Comparison of ENCODE assay signal across 9 mouse cellular contexts in the genomic region with DNA sequence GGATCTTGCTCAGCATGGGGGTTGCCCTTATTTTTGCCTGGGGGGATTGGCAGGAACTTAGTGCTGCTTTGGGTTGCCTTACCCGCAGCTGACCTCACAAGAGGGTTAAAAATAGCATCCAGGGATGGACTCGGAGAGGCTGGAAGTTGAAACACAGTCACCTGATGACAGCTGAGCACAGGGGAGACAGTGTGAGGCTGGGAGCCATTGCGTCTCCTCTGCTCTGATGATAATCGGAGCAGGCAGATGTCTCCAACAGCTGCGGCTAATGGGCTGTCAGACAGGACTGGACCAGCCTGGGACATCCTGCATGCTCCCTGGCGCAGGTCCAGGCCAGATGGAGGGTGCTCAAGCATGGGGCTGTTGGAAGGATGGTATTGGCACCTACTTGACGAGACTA.
DNase-seq lines count a peak whose midpoint lies in the region; ATAC-seq and TF ChIP-seq lines count a peak whose summit lies in the region.
"Had no signal": no experiment of that assay in that cellular context is flagged by ENCODE, and none has a peak within 500 bp of the region (broad histone marks: within the 10 kb centered on the region; RNA-seq: fewer than 3 reads in every experiment).

No protein-coding gene starts in this region.

- no peaks in the 10 kb centered on the region for H3K9me3 ChIP-seq in neural tube, embryonic 14.5 days (ENCODE audit: control insufficient read depth, low read length)
- H3K9me3 ChIP-seq in neural tube, embryonic 15.5 days (replicated peaks), result no peaks in the 10 kb centered on the region
- H3K9me3 ChIP-seq in kidney, embryonic 14.5 days (ENCODE audit: control insufficient read depth, low read length), result no peaks in the 10 kb centered on the region
- H3K9me3 ChIP-seq: stomach, embryonic 15.5 days had no signal

- 13% methylated on average over 7 of the region's 7 CpGs for WGBS in cerebellum, adult 2 months
- 40% methylated on average over 7 of the region's 7 CpGs for WGBS in neural tube, embryonic 14.5 days
- WGBS in neural tube, embryonic 15.5 days, result 51% methylated on average over 7 of the region's 7 CpGs
- WGBS in kidney, embryonic 14.5 days, result 58% methylated on average over 7 of the region's 7 CpGs

- no peak for TF ChIP-seq CTCF in cerebellum, adult 2 months (IDR thresholded peaks at IDR 0.05; ENCODE audit: borderline replicate concordance, insufficient read depth, low read depth, low read length)

- no peak overlapping the region for H3K27ac ChIP-seq in cerebellum, adult 2 months (ENCODE audit: insufficient read depth, low read length)
- H3K27ac ChIP-seq in neural tube, embryonic 14.5 days (ENCODE audit: low read depth, low read length), result no peak overlapping the region
- no peak overlapping the region for H3K27ac ChIP-seq in neural tube, embryonic 15.5 days (replicated peaks)
- no peak overlapping the region for H3K27ac ChIP-seq in kidney, embryonic 14.5 days (ENCODE audit: low read depth, low read length)
- H3K27ac ChIP-seq: stomach, embryonic 15.5 days had no signal

- ATAC-seq in neural tube, embryonic 14.5 days (ENCODE audit: low read depth), result peak; percentile 60; the same call in 1 of the 2 replicates
- no peak; the same call in 1 of the 2 replicates for ATAC-seq in neural tube, embryonic 15.5 days (ENCODE audit: low FRiP score)
- ATAC-seq in kidney, embryonic 14.5 days (ENCODE audit: low FRiP score, low TSS enrichment), result peak; percentile 3; the same call in 1 of the 2 replicates

- no peak overlapping the region for H3K9ac ChIP-seq in neural tube, embryonic 14.5 days (replicated peaks; ENCODE audit: low read depth, low read length)
- no peak overlapping the region for H3K9ac ChIP-seq in neural tube, embryonic 15.5 days (replicated peaks)
- H3K9ac ChIP-seq in kidney, embryonic 14.5 days (ENCODE audit: low read depth, low read length), result no peak overlapping the region
- H3K9ac ChIP-seq: stomach, embryonic 15.5 days had no signal

- no peak for TF ChIP-seq POLR2A in cerebellum, adult 2 months (IDR thresholded peaks at IDR 0.05; ENCODE audit: borderline replicate concordance, insufficient read depth, low read length)

- H3K36me3 ChIP-seq in neural tube, embryonic 14.5 days (ENCODE audit: control insufficient read depth, insufficient read depth, low read length), result no peaks in the 10 kb centered on the region
- no peaks in the 10 kb centered on the region for H3K36me3 ChIP-seq in neural tube, embryonic 15.5 days
- no peaks in the 10 kb centered on the region for H3K36me3 ChIP-seq in kidney, embryonic 14.5 days (ENCODE audit: control insufficient read depth, insufficient read depth, low read length)
- H3K36me3 ChIP-seq: stomach, embryonic 15.5 days had no signal

- DNase-seq in cerebellum, postnatal 25 days, result peak; percentile 18 to 40
- no peak for DNase-seq in cerebellum, adult 2 months
- DNase-seq in skeletal muscle tissue, adult 2 months (ENCODE audit: low read depth, low spot score), result peak; percentile 4
- no peak for DNase-seq in layer of hippocampus, postnatal 14 days (ENCODE audit: low spot score in 2 of 2)
- no peak for DNase-seq in right cerebral cortex, adult 18-20 months

- H3K4me3 ChIP-seq in cerebellum, adult 2 months (replicated peaks; ENCODE audit: insufficient read depth, low read depth, low read length), result no peak overlapping the region
- H3K4me3 ChIP-seq in neural tube, embryonic 14.5 days (ENCODE audit: low read depth, low read length), result no peak overlapping the region
- H3K4me3 ChIP-seq in neural tube, embryonic 15.5 days (replicated peaks), result no peak overlapping the region
- no peak overlapping the region for H3K4me3 ChIP-seq in kidney, embryonic 14.5 days (ENCODE audit: low read length)
- H3K4me3 ChIP-seq: stomach, embryonic 15.5 days had no signal

- H3K27me3 ChIP-seq in cerebellum, adult 2 months (ENCODE audit: control insufficient read depth, insufficient read depth, low read length), result no peaks in the 10 kb centered on the region
- no peaks in the 10 kb centered on the region for H3K27me3 ChIP-seq in neural tube, embryonic 14.5 days (ENCODE audit: control insufficient read depth, insufficient read depth, low read length)
- peaks cover 12% of the 10 kb centered on the region; the same call in 1 of the 2 replicates for H3K27me3 ChIP-seq in neural tube, embryonic 15.5 days (replicated peaks)
- H3K27me3 ChIP-seq in kidney, embryonic 14.5 days (ENCODE audit: control insufficient read depth, insufficient read depth, low read length), result no peaks in the 10 kb centered on the region
- H3K27me3 ChIP-seq: stomach, embryonic 15.5 days had no signal

- no peaks in the 10 kb centered on the region for H3K4me1 ChIP-seq in cerebellum, adult 2 months (ENCODE audit: control insufficient read depth, insufficient read depth, low read length)
- H3K4me1 ChIP-seq in neural tube, embryonic 14.5 days (ENCODE audit: control insufficient read depth, insufficient read depth, low read length), result 0 out of 2 replicates have a peak, but pooled peaks cover 3% of the 10 kb centered on the region
- H3K4me1 ChIP-seq in neural tube, embryonic 15.5 days, result peaks cover 8% of the 10 kb centered on the region
- H3K4me1 ChIP-seq in kidney, embryonic 14.5 days (ENCODE audit: control insufficient read depth, insufficient read depth, low read length), result peaks cover 15% of the 10 kb centered on the region; the same call in 1 of the 2 replicates

- no peak overlapping the region for H3K4me2 ChIP-seq in neural tube, embryonic 14.5 days (ENCODE audit: low read depth, low read length)
- H3K4me2 ChIP-seq in neural tube, embryonic 15.5 days, result no peak overlapping the region
- H3K4me2 ChIP-seq in kidney, embryonic 14.5 days (replicated peaks; ENCODE audit: low read depth, low read length), result no peak overlapping the region
- H3K4me2 ChIP-seq: stomach, embryonic 15.5 days had no signal

Comparison
In these comparisons a context has a peak if more than half of its experiments do, and no peak if none do; other contexts are left out.
1. DNase-seq: peak in cerebellum, postnatal 25 days (2 of 2) and skeletal muscle tissue, adult 2 months (single experiment); none in cerebellum, adult 2 months (0 of 2), layer of hippocampus, postnatal 14 days (0 of 2) and right cerebral cortex, adult 18-20 months (single experiment).